Mouse (Mus musculus) frontal cortex, postnatal 25 days (tissue): ENCODE results near the gene Tjp2.
"Not testable (repeated sequence)": the region's sequence is repeated elsewhere in the genome, so short reads cannot be mapped to it uniquely, and the experiment has no call there.

Source experiments
- DNase-seq, 2 experiments: peaks; one replicate each; pipeline ENCODE4 v3.0.0; 2022; ENCODE audit warnings: low spot score in 2 of 2

The Tjp2 gene

DNA sequence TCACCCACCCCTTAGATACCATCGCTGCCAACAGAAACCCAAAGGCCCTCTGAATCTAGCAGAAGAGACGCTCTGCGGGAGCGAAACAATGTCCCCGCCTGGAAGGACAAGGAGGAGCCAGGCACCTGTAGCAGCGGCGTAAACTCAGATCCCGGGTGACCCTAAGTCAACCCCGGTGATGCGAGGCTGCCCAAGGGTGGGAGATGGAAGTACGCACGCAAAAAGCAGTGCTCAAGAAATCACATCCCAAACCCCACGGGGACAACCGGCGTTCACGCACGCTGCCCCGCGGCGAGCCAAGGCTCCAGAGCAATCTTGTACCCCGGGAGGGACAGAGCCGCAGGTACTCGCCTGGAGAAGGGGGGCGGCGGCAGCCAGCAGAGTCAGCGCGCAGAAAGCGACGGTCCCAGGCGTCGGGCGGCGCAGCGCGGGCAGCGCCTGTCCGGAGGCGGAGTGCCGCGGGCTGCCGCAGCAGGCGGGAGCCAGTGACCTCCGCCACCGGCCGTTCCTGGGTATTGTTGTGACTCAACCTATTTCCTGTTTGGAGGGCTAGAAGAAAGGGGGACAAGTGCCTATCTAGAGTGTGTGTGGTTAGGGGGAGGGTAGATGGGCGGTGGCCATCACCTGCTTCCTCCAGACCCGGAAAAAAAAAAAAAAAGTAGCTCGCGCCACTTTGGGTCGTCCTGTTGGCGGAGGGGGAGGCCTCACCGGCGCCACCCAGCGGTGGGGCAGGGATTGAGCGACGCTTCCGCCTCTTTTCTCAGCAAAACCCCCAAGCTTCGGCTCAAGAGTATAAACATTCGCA, at the start of gene Tjp2:
Gene Tjp2 (minus strand): TSS at position 531 of the 805 bp plus-strand sequence.
- peak; percentile 13 to 26 for DNase-seq

DNA sequence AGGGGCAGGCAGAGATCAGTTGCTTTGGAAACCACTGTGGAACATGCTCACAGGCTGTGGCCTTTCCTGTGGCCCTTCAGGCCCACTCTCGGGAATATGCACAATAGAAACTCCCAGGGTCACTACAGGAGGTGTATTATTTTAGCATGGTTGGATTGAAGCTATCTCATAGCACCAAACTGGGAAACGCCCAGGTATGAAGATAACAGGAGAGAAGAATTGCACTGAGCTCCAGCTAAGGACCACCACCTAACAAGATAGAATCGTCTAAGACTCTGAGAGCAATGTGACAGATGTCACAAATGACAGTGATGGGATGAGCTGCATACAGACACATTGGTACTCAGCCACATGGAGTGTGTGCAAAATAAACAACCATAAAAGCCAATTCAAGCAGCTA, 49.5 kb upstream of the Tjp2 start:
- DNase-seq, result no peak

DNA sequence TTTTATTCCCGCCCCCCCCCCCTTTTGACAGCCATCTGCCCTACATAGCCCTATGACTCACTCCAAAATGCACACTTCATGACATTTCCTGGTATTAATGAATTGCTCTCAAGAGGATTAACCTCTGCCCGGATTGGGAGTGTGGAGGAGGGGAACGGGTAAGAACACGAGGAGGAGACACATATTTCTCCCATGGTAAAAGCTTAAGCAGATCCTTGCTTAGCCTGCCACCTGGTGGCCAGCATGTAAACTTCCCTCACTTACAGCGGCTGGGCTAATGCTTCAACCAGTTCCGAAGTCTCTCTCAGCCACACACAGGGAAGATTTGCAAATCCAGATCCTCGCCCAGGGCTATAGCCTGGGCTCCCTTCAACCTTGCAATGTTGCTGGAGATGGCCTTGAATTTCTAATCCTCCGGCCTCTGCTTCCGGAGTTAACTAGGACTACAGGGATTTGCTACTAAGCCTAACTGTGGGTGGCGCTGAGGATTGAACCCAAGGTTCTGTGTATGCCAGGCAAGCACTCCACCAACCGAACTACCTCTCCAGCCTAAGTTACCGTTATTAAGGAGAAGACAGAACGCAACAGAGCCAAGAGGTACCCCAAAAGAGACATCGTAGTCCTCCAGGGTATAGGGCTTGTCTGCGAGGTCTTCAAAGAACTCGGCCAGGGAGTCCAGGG, 47.1 kb upstream of the Tjp2 start:
- DNase-seq, result peak; percentile 35 to 65

DNA sequence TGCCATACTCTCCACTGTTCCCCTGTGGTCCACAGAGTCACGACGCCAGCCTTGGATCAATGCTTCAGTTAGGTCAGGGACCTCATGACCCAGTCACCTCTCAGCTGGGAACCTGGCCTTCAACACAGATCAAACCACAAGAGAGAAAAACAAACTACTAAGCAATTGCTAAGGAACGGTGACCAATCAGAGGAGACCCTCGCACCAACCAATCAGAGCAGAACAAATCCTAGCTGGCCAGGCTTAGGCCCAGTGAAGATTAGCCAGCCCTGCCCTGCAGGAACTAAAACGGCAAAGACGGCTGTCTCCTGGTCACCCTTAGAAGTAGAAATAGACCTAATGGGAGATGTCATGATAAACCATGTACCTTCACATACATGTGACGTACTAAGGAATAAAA, 46.5 kb upstream of the Tjp2 start:
- DNase-seq, result no peak

DNA sequence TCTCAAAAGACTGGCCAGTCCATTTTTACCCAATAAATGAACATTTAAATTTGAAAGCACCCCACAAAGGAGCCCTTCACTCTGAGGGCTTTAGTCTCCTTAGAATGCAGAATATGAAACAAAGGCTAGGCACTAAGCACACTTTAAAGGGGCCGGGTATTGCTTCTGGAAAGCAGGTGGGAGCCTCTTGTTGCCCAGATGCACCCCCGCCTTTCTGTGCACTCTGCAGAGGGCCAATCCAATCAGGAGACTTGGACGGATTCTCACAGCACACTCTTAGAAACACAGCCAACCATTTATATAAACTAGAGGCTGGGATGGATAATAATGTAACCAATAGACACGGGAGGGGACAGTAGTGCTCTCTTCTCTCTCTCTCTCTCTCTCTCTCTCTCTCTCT, 43.7 kb upstream of the Tjp2 start:
- DNase-seq, result no peak

DNA sequence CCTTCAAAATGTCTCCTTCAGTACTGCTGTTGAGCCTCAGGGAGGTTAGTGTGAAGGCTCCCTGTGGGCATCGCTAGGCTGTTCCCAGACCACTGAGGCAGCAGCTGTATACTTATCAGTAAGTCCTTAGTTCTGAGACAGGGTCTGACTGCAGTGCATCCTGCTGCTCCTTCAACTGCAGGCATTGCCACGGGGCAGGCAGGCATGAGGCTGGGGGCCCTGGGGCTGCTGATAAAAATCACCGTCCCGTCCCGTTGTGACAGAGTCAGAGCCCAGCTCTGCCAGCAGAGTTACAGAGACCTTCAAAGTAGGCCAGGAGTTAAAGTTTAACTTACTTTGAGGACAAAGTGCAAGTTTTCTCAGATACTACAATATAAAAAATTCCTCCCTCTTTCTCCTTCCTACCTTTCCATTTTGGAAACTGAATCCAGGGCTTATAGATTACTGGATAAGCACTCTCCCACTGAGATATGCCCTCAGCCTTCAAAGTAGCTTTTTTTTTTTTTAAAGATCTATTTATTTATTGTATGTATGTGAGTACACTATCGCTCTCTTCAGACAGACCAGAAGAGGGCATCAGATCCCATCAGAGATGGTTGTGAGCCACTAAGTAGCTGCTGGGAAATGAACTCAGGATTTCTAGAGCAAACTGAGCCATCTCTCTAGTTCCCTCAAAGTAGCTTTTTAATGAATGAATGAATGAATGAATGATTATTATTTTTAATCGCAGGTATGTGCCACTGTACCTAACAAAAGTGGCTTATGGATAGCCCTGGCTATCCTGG, 41.4 kb upstream of the Tjp2 start:
- DNase-seq, result no peak

DNA sequence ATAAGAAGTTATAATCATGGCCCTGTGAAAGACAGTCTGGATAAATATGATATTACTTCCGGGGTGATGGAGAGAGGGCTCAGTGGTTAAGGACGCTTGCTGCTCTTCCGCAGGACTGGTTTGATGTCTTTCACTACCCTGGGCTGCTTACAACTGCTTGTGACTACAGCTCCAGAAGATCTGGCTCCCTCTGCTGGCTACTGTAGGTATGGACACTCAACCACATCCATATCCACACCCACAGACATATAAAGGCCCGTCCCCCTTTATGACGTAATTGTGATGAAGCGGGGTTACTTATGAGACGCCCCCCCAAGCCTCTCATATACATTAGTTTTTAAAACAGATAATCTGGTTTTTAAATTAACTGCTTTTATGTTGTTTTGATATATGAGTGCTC, 40.2 kb upstream of the Tjp2 start:
- DNase-seq, result peak; percentile 75

DNA sequence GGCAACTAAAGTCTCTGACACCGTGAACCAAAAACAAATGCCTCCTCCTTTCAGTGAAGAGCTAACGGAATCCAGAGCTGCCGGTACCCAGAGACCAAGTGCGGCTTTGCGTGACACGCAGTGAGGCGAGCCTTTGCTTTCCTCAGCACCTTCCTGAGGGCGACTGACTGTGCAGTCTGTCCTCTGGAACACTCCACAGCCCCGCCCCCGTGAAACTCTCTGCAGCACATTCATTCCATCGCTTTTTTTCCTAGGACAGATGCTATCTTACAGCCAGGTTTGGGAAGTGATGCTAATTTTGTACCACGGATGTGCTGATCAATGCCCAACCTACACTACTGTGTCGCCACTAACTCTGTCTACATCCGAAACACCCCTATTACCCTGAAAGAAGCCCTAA, 37.9 kb upstream of the Tjp2 start:
- DNase-seq, result no peak

DNA sequence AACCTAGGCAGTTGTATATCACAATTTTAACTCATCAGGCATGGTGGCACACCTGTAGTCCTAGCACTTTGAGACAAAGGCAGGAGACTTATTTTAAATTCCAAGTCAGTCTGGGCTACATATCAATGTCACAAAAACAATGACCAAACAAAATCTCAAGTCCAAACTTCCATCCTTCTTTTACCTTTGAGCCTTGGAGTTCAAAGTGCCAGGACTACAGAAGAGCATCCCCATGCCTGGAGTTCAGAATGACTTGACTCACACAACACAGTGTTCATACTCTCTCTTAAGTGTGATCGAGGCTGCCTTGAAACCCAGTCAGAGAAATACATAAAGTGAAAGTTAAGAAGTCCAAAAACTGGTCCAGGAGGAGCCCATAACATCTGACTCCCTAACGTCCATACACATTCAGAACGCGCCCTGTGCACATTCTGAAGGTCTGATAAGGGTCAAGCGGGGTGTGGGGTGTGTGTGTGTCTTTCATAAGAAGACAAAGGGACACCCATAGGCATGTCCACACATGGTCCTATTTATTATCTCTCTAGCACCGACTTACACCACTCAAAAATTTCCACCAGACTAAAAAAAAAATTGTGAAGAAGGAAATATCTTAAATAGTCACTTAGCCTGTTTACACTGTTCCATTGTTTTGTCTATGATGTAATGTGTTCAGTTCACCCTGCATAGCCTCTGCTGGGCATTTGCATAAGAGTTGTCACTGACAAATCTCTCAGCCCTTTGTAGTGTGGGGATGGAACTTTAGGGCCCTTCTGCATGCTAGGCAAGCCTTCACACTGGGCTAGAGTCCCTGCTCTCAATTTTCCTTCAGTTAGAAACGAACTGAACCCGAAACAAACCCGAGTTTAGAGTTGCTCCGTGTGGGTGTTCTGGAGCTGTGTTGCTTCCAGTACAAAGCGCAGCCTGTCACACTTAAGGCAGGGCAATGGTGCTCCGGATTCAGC, 34.8 kb upstream of the Tjp2 start:
- DNase-seq, result no peak

DNA sequence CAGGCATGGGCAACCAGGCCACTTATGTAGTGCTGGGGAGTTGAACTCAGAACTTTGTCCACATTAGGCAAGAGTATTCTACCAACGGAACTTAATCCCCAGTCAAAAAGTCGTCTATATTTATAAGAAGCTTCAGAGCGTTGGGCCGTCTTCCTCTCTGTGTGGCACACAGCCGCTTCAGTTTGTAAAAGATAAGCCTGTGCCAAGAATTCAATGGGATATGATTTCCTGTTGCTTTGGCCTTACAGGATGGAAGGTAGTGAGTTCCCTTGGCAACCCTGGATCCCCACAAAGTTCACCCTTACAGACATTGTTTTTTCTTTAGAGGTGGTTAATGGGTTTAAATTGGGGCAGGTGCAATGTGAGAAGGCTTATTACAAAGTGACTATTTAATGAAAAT, 33.5 kb upstream of the Tjp2 start:
- DNase-seq, result no peak

DNA sequence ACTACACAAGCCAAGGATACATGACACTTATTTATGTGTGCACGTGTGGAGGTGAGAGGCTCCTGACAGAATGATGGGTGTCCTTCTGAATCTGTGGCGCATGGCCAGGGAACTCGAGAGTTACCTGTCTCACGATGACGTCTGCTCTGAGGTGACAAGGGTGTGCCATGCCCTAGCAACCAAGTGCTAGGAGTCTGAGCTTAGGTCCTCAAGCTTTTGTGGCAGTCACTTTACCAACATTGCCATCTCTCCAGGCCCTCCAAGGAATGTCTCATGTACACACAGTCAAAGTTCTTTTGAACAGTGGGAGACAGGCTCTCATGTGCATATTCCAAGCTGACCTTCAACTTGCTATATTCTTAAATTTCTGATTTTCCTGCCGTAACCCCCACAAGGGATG, 33.1 kb upstream of the Tjp2 start:
- DNase-seq, result no peak

DNA sequence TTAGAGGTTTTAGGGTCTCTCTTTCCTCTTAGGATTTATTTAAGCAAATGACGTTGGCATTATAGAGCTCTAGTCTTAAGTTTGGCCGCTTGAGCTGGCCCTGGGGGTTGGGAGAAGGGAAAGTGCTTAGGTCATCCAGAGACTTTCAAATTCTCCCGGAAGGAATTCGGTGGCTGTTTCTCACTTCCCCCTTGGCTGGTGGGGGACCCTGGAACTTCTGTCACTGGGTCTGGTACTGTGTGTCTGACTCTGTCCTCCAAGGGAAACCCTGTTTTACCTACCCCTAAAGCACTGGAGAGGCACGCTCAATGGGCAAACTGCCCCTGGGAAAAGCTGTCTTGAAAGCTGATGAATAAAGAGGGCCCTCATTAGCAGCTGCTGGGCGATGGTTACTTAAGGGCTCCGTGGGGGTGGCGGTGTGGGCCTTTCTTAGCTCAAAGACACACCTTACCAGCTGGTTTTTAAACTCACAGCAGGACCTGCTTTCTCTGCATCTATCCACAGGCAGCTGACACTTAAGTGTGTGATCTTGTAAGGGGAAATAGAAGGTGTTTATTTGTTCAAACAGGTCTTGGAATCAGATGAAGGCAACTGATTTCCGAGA, 28.9 kb upstream of the Tjp2 start:
- DNase-seq, result no peak

DNA sequence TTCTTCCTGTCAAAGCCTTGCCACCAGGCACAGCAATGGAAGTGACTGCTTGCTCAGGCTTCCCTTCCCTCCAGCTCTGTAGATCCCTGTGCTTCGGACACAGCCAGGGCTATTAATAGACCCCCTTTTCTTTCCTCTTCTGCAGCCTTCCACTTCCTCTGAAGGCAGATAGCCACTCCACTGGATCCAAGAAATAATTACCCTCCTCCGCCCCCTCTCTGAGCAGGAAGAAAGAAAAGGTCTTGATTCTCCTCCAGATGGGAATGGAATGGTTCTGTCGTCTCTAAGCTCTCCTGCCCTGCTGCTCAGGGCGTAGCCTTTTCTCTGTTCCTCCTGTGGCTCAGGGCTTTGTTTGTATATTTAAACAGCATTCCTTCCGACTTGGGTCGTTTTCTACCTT, 27.0 kb upstream of the Tjp2 start:
- no peak for DNase-seq

DNA sequence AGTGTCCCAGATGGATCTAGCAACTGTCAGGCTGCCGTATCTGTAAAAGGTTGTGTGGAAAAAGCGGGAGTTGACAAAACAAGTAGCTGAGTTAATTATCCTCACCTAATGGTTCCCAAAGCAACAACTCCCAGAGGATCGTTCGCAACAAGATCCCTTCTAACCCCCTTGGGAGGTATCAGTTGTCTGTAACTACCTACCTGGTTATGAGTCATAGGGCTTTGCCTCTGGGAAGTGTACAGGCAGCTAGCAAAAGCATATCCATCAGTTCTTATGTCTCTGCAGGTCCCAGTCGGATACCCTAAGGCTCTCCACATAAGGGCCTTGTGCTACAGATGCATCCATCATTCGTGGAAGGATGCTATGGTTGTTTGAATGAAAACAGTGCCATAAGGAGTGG, 18.5 kb upstream of the Tjp2 start:
- DNase-seq, result no peak

DNA sequence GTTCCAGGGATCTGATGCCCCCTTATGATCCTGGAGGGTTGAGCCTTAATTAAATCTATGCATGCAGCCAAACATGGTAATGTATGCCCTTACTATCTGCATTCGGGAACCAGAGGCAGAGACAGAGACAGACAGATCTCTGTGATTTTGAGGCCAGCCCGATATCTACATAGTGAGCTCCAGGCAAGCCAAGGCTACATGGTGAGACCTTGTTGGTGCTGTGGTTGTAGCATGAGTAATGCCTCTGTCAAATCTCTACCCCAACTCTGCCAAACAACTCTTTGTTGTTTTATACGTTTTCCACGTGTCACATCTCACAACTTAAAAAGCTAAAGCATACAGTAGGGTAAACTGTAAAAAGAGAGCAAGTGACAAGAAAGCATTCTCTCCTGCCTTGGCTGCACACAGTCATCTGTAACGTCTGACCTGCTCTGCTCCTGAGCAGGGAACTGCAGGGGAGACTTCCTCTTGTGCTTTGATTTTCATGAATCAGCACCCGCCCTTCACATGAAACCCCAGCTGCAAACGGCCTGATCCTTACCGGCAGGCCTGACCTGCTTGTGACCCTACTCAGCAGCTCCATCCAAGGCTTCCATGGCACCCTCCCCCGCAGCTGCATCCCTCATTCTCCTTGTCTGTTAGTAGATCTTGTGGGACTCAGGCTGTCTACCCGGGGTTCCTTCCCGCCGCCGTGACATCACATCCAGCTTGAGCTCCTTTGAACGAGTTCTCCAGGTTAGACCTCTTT, 17.1 kb upstream of the Tjp2 start:
- DNase-seq, result no peak

DNA sequence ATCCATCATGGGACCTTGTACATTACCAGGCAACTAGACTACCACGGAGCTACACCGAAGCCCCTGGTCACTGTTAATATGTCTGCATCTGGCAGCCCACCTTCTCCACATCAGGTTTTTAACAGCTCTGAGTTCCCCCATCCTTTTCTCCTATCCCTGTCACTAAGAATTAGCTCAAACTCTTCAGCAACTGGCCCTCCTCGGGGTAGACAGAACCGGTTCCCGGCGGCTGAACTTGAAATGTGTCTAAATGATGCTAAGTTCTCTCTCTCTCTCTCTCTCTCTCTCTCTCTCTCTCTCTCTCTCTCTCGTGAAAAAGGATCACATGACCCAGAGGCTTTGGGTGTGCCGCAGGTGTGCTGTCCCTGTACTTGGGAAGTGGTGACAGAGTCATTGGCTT, 16.4 kb upstream of the Tjp2 start:
- no peak for DNase-seq

DNA sequence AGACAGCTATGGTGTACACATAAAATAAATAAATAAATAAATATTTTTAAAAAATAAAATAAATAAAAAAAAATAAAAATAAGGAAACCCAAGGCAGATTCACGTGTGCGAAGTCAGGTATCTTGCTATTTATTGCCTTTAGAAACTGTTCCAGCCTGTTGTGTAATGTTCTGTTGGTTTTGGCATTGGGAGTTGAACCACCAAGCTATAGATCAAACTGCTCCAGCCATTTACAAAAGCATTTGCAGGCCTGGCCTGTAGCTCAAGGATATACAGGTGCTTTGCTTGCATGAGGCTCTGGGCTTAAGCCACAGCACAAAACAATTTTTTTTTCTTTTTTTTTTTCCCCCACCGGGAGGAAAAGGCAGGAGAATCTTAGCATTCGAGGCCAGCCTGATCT, 13.2 kb upstream of the Tjp2 start:
- no peak for DNase-seq

DNA sequence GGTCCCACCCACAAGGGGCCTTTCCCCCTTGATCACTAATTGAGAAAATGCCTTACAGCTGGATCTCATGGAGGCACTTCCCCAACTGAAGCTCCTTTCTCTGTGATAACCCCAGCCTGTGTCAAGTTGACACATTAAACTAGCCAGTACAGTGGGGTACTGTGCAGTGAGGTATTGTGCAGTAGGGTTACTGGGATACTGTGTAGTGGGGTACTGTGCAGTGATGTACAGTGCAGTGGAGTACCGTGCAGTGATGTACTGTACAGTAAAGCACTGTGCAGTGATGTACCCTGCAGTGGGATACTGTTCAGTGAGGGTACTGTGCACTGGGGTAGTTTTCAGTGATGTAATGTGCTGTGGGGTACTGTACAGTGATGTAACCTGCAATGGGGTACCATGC, 7.5 kb upstream of the Tjp2 start:
- not testable (repeated sequence) for DNase-seq

DNA sequence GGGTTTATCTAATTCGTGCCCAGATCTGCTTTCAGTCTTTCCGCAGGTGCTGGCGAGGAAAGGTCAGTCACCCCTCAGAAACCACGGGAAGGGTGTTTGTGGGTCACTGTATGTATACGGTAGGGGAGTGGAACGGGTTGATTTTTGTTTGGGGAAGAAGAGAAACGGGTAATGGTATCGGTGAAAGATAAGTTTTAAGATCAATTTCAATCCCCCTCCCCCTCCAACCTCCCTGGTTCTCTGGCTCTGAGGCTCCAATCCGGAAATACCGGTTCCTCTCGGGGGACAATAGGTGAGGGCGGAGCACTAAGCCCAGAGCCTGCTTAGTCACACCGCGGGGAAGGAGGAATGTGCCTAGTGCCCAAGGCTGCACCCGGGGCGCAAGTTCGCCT, 471 bp upstream of the Tjp2 start:
- no peak for DNase-seq

DNA sequence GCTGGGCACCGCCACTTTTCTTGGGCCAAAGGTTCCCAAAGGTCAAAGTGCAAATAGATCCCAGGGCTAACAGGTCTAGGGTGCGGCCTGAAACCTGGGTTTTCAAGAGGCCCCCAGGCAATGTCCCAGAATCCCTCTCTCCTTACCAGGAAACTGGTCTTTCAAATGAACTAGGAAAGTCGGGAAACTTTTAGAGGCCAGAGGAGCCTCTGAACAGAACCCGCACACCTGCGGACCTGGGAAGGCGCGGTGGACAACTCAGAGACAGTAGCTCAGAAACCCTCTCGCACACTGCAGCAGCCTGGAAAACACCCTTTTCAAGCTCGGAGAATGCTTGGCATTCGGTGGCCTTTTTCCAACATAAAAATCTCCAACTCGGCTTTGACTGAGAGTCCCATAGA, 979 bp downstream of the Tjp2 start:
- DNase-seq, result no peak
